Mouse (Mus musculus) liver, embryonic 15.5 days (tissue): ENCODE data around the gene Syt5. TPM values are rescaled to one million over a fixed set of nuclear protein-coding genes. Genes with fewer than 3 reads are reported as not detected.

Experiments used
- ATAC-seq: fragments of 200-750 bp; cut with Nextera tagmentation; 2 replicates; pipeline ENCODE4 v1.8.0; 2017; ENCODE audit warnings: moderate number of reproducible peaks, mild to moderate bottlenecking, moderate library complexity; ENCODE audit not compliant: insufficient read depth
- H3K27ac ChIP-seq: fragments of 300-500 bp; sonication (generic); replicated peaks from 2 replicates; pipeline ENCODE4 v1.5.1; 2015; ENCODE audit warnings: mild to moderate bottlenecking, inconsistent platforms
- H3K27me3 ChIP-seq: fragments of 300-500 bp; sonication (generic); 2 replicates; pipeline ENCODE4 v1.6.1; 2015; ENCODE audit warnings: mild to moderate bottlenecking, inconsistent platforms
- H3K36me3 ChIP-seq: fragments of 300-500 bp; sonication (generic); replicated peaks from 2 replicates; pipeline ENCODE4 v1.6.1; 2015; ENCODE audit warnings: moderate library complexity, mild to moderate bottlenecking, inconsistent platforms
- H3K4me1 ChIP-seq: fragments of 300-500 bp; sonication (generic); replicated peaks from 2 replicates; pipeline ENCODE4 v1.6.1; 2015; ENCODE audit warnings: inconsistent platforms
- H3K4me2 ChIP-seq: fragments of 300-500 bp; sonication (generic); 2 replicates; pipeline ENCODE4 v1.6.1; 2015; ENCODE audit warnings: moderate library complexity, mild to moderate bottlenecking, inconsistent platforms
- H3K4me3 ChIP-seq: fragments of 300-500 bp; sonication (generic); replicated peaks from 2 replicates; pipeline ENCODE4 v1.5.1; 2015; ENCODE audit warnings: mild to moderate bottlenecking, inconsistent platforms
- H3K9ac ChIP-seq: fragments of 300-500 bp; sonication (generic); 2 replicates; pipeline ENCODE4 v1.6.1; 2015; ENCODE audit warnings: moderate library complexity, mild to moderate bottlenecking, inconsistent platforms
- H3K9me3 ChIP-seq: fragments of 300-500 bp; sonication (generic); replicated peaks from 2 replicates; pipeline ENCODE4 v1.6.1; 2016; ENCODE audit warnings: inconsistent platforms
- WGBS: fragments of 180-500 bp; shearing (Covaris S2); methylation state at CpG from one replicate; pipeline ENCODE4 v1.1.7; 2015; ENCODE audit warnings: mixed read lengths; ENCODE audit not compliant: insufficient replicate concordance; 5-methylcytosine and 5-hydroxymethylcytosine counted together
- microRNA-seq: library from miRNA; unstranded; fragments of <30 nt; microRNA quantifications from one replicate; pipeline ENCODE4, GENCODE M21; 2016
- polyA plus RNA-seq: library from polyadenylated mRNA; unstranded; fragments of >200 nt; fragmentation: Nextera tagmentation; extraction: Ambion mirVana; gene quantifications from 2 replicates; pipeline ENCODE4 v1.2.1, GENCODE M21; 2015

Syt5 gene
- polyA plus RNA-seq, 1 experiment from 2014 or later = 0.35 TPM

GRCm38 (mm10) chr7:4497271-4497903 lies 50.0 kb downstream of the Syt5 start:
- Histone ChIP-seq H3K27ac (no peak overlapping the region), H3K9ac (no peak overlapping the region), H3K4me1 (peaks cover 57% of the 10 kb centered on the region), H3K27me3 (no peaks in the 10 kb centered on the region), H3K9me3 (no peaks in the 10 kb centered on the region), H3K4me3 (no peak overlapping the region), H3K36me3 (peaks cover 44% of the 10 kb centered on the region), H3K4me2 (no peak overlapping the region)
- ATAC-seq = no peak
- 81% methylated on average over 9 of the region's 9 CpGs for WGBS

- H3K27me3 ChIP-seq = no peaks in the 10 kb centered on the region
- peaks cover 53% of the 10 kb centered on the region for H3K36me3 ChIP-seq
- no peak for ATAC-seq
- no peak overlapping the region for H3K9ac ChIP-seq
- H3K4me2 ChIP-seq = no peak overlapping the region
- no peak overlapping the region for H3K27ac ChIP-seq
- WGBS = 71% methylated on average over 3 of the region's 3 CpGs
- peaks cover 60% of the 10 kb centered on the region for H3K4me1 ChIP-seq
- H3K9me3 ChIP-seq = no peaks in the 10 kb centered on the region
- no peak overlapping the region for H3K4me3 ChIP-seq
Measured at GRCm38 (mm10) chr7:4496468-4496867, 50.9 kb downstream of the Syt5 start.

GRCm38 (mm10) chr7:4493991-4494390 lies 53.4 kb downstream of the Syt5 start:
- Histone ChIP-seq H3K9ac (no peak overlapping the region), H3K27ac (no peak overlapping the region), H3K4me2 (no peak overlapping the region), H3K4me1 (peaks cover 53% of the 10 kb centered on the region), H3K4me3 (no peak overlapping the region), H3K27me3 (no peaks in the 10 kb centered on the region), H3K36me3 (peaks cover 73% of the 10 kb centered on the region), H3K9me3 (no peaks in the 10 kb centered on the region)
- peak; percentile 29; the same call in 1 of the 2 replicates for ATAC-seq
- WGBS = 16% methylated on average over 1 of the region's 1 CpGs

GRCm38 (mm10) chr7:4492284-4493224 lies 54.8 kb downstream of the Syt5 start:
- peak; percentile 27; the same call in 1 of the 2 replicates for ATAC-seq
- no peak overlapping the region for H3K27ac ChIP-seq
- H3K9me3 ChIP-seq = no peaks in the 10 kb centered on the region
- H3K4me1 ChIP-seq = peaks cover 44% of the 10 kb centered on the region
- H3K36me3 ChIP-seq = peaks cover 75% of the 10 kb centered on the region
- H3K27me3 ChIP-seq = no peaks in the 10 kb centered on the region
- H3K9ac ChIP-seq = no peak overlapping the region
- no peak overlapping the region for H3K4me2 ChIP-seq
- WGBS = 62% methylated on average over 13 of the region's 13 CpGs
- H3K4me3 ChIP-seq = no peak overlapping the region

GRCm38 (mm10) chr7:4491308-4491707 lies 56.0 kb downstream of the Syt5 start:
- Histone ChIP-seq H3K36me3 (peaks cover 67% of the 10 kb centered on the region), H3K4me2 (no peak overlapping the region), H3K9ac (no peak overlapping the region), H3K9me3 (no peaks in the 10 kb centered on the region), H3K27me3 (no peaks in the 10 kb centered on the region), H3K4me3 (no peak overlapping the region), H3K27ac (no peak overlapping the region), H3K4me1 (peaks cover 44% of the 10 kb centered on the region)
- 0 out of 2 replicates have a peak, but pooled peaks have one; percentile 19 for ATAC-seq
- 40% methylated on average over 6 of the region's 6 CpGs for WGBS

Small RNAs within 50 kb of the gene (microRNA-seq; reads per million reads assigned to microRNA genes)
- gene Gm23577 = not detected

Other genes with a start within 250 kb of the Syt5 start
- 0.21 TPM in 1 of 2 replicates, not detected in the other for gene Ncr1, start 209.8 kb downstream of the Syt5 start, polyA plus RNA-seq
- gene Gp6, start 149.8 kb downstream of the Syt5 start, polyA plus RNA-seq = 3.0 and 3.2 TPM in 2 replicates
- gene Rdh13, start 101.9 kb downstream of the Syt5 start, polyA plus RNA-seq = 4.5 and 4.6 TPM in 2 replicates
- gene Eps8l1, start 86.9 kb downstream of the Syt5 start, polyA plus RNA-seq = 1.4 and 1.8 TPM in 2 replicates
- gene Ppp1r12c, start 45.9 kb downstream of the Syt5 start, polyA plus RNA-seq = 17.4 and 20.9 TPM in 2 replicates
- gene Tnnt1, start 31.2 kb downstream of the Syt5 start, polyA plus RNA-seq = 11.7 and 16.9 TPM in 2 replicates
- gene Tnni3, start 23.3 kb downstream of the Syt5 start, polyA plus RNA-seq = 0.39 and 1.3 TPM in 2 replicates
- 0.07 and 0.26 TPM in 2 replicates for gene Dnaaf3, start 15.1 kb downstream of the Syt5 start, polyA plus RNA-seq
- gene Ptprh, start 56.5 kb upstream of the Syt5 start, polyA plus RNA-seq = not detected in 2 replicates
- gene Tmem86b, start 83.9 kb upstream of the Syt5 start, polyA plus RNA-seq = 34.4 and 39.1 TPM in 2 replicates
- gene Ppp6r1, start 111.5 kb upstream of the Syt5 start, polyA plus RNA-seq = 6.5 and 8.1 TPM in 2 replicates
- gene Hspbp1, start 137.5 kb upstream of the Syt5 start, polyA plus RNA-seq = 54.4 and 58.1 TPM in 2 replicates
- 0.03 and 0.12 TPM in 2 replicates for gene Brsk1, start 143.1 kb upstream of the Syt5 start, polyA plus RNA-seq
- gene Tmem150b, start 177.7 kb upstream of the Syt5 start, polyA plus RNA-seq = 0.14 and 0.37 TPM in 2 replicates
- 50.1 and 56.1 TPM in 2 replicates for gene Kmt5c, start 192.6 kb upstream of the Syt5 start, polyA plus RNA-seq
- 66.0 and 79.3 TPM in 2 replicates for gene Cox6b2, start 205.6 kb upstream of the Syt5 start, polyA plus RNA-seq
- not detected in 2 replicates for gene Fam71e2, start 223.8 kb upstream of the Syt5 start, polyA plus RNA-seq
- gene Il11, start 235.3 kb upstream of the Syt5 start, polyA plus RNA-seq = 0.06 TPM in 1 of 2 replicates, not detected in the other
- gene Tmem190, start 235.4 kb upstream of the Syt5 start, polyA plus RNA-seq = 0.21 TPM in 1 of 2 replicates, not detected in the other
- 9.5 and 10.3 TPM in 2 replicates for gene Tmem238, start 242.1 kb upstream of the Syt5 start, polyA plus RNA-seq
- 169 and 173 TPM in 2 replicates for gene Rpl28, start 245.3 kb upstream of the Syt5 start, polyA plus RNA-seq